Mouse (Mus musculus): ENCODE results near the gene Dct. TPM values are rescaled to one million over a fixed set of nuclear protein-coding genes. Genes with fewer than 3 reads are reported as not detected.

Dct gene
- polyA plus RNA-seq, 1 experiment from 2014 or later: 1.1 TPM

DNA sequence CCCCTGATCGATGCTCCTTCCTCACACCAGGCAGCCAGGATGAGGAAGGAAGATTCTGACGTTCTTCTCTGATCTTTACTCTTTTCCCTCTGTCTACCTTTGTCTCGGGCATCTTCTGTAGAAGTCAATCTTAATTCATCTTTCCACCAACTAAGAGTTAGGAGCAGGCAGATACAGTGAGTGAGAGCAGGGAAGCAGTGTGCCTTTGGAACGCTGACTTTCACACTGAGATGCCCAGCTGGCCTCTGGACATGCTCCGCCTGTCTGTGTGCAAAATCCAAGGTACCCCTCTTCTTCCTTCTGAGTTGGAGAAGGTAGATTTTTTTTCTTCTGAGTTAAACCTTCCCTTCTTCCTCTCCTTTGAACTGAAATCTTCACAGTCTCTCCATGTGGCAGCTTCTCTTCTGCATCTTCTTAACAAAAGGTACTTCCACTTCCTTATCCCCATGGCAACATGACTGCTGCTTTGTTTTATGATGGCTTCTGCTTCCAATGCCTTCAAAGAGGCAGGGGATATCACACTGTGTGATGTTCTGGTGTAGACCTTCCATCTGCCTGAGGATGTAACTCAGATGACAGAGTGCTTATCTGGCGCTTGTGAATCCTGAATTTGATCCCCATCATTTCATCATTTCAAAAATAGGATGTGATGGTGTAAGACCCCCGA lies 9.9 kb upstream of the Dct start:
- Histone ChIP-seq H3K4me1 (replicated peaks) (0 out of 2 replicates have a peak, but pooled peaks cover 4% of the 10 kb centered on the region), H3K9ac (no peak overlapping the region), H3K4me2 (no peak overlapping the region), H3K27me3 (peaks cover 11% of the 10 kb centered on the region; the same call in 1 of the 2 replicates), H3K27ac (no peak overlapping the region), H3K4me3 (no peak overlapping the region), H3K36me3 (no peaks in the 10 kb centered on the region), H3K9me3 (no peaks in the 10 kb centered on the region)
- WGBS: 83% methylated on average over 7 of the region's 7 CpGs
- ATAC-seq (ENCODE audit: low FRiP score): no peak

DNA sequence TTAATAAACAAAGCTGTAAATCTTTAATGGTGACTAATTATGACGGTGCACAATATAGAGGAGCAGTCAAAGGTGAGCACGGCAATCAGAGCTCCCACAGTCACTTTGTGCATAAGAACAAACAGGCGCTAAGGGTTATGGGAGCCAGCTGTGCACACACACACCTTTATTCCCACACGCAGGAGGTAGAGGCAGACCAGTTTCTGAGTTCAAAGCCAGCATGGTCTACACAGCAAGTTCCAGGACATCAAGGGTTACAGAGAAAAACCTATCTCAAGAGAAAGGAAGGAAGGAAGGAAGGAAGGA lies 6.5 kb upstream of the Dct start:
- no peak for ATAC-seq (ENCODE audit: low FRiP score)
- Histone ChIP-seq H3K27me3 (peaks cover 42% of the 10 kb centered on the region), H3K36me3 (no peaks in the 10 kb centered on the region), H3K9me3 (no peaks in the 10 kb centered on the region), H3K9ac (no peak overlapping the region), H3K4me2 (no peak overlapping the region), H3K27ac (no peak overlapping the region), H3K4me1 (replicated peaks) (0 out of 2 replicates have a peak, but pooled peaks cover 4% of the 10 kb centered on the region), H3K4me3 (no peak overlapping the region)
- 87% methylated on average over 4 of the region's 4 CpGs for WGBS

DNA sequence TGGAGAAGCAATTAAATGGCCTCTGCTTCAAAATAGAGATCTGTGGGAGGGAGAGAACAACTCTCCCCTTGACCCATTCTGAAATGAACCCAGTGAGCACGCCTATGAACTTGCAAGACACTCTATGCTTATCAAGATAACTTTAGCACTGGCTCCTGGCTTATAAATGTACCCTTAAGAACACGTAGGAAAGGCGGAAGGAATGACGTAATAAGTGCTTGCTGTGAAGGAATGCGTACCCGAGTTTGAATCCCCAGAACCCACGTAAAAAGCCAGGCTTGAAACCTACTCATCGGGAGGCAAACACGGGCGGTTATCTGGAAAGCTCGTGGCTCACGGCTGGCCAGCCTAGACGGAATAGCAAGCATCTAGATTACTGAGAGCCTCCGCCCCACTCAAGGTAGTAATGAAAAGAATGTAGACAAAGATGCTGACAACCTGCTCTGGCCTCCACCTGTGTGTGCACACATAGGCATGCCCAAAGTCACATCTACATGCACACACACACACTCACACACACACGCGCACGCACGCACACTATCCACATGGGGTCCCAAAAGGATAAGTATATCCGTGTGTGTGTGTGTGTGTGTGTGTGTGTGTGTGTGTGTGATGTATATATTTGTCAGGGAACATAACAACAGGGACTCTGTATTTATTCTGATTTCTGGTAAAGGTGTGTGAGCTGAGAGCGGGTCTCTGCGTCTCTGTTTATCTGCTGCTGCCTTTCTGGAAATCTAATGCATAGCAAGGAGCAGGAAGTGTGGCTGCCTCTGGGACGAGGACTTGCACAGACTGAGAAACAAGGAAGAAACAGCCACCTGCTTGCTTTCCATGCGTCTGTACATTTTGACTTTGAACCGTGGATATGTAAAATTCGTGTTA lies 5.9 kb upstream of the Dct start:
- H3K27me3 ChIP-seq: peaks cover 48% of the 10 kb centered on the region
- H3K36me3 ChIP-seq: no peaks in the 10 kb centered on the region
- no peak for ATAC-seq (ENCODE audit: low FRiP score)
- 0 out of 2 replicates have a peak, but pooled peaks cover 5% of the 10 kb centered on the region for H3K4me1 ChIP-seq (replicated peaks)
- no peak overlapping the region for H3K4me3 ChIP-seq
- WGBS: 89% methylated on average over 25 of the region's 25 CpGs
- H3K4me2 ChIP-seq: no peak overlapping the region
- no peak overlapping the region for H3K27ac ChIP-seq
- no peak overlapping the region for H3K9ac ChIP-seq
- no peaks in the 10 kb centered on the region for H3K9me3 ChIP-seq

DNA sequence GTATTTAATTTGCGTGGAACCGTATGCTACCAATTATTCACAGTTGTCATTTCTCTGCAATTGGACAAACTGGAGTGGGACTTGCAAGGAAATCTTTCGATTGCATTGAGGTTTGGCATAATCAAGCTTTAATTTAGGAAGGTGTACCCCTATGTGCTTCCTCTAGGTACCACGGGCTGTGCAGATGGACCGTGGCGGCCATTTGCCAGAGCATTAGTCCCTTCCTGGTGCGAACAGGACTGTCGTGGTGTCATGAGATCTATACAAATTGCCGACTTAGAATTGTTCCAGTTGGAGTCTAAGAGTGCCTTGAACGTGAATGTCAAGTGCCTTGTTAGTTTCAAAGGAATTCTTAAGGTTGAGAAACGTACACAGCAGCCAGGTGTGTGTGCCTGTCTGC lies 726 bp upstream of the Dct start:
- H3K4me1 ChIP-seq (replicated peaks): peaks cover 21% of the 10 kb centered on the region
- H3K4me2 ChIP-seq: no peak overlapping the region
- no peaks in the 10 kb centered on the region for H3K36me3 ChIP-seq
- H3K27me3 ChIP-seq: peaks cover 63% of the 10 kb centered on the region
- H3K9me3 ChIP-seq: no peaks in the 10 kb centered on the region
- no peak overlapping the region for H3K27ac ChIP-seq
- H3K4me3 ChIP-seq: no peak overlapping the region
- WGBS: 59% methylated on average over 11 of the region's 11 CpGs
- no peak for ATAC-seq (ENCODE audit: low FRiP score)
- H3K9ac ChIP-seq: no peak overlapping the region

DNA sequence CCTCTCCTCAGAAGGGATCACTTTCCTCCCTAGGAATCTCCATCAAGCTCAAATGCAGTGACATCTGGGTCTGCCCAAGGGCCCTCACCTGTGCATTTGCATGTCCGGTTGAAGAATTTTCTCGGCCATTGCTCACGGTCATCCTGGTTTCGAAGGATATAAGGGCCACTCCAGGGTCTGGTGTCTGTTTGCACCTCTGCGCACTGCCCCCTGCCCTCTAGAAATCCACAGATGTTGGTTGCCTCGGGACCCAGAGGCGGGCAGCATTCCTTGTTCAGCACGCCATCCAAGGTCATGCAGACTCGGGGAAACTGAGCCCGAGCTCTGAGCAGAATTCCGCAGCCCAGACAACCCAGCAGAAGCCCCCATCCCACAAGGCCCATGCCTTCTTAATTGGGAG lies 648 bp downstream of the Dct start:
- no peak overlapping the region; the same call in 1 of the 2 replicates for H3K4me2 ChIP-seq
- H3K27me3 ChIP-seq: peaks cover 58% of the 10 kb centered on the region
- H3K9ac ChIP-seq: no peak overlapping the region
- no peak overlapping the region for H3K4me3 ChIP-seq
- WGBS: 77% methylated on average over 11 of the region's 11 CpGs
- H3K9me3 ChIP-seq: no peaks in the 10 kb centered on the region
- H3K4me1 ChIP-seq (replicated peaks): peaks cover 21% of the 10 kb centered on the region
- 0 out of 2 replicates have a peak, but pooled peaks have one; percentile 11 for ATAC-seq (ENCODE audit: low FRiP score)
- H3K36me3 ChIP-seq: no peaks in the 10 kb centered on the region
- H3K27ac ChIP-seq: no peak overlapping the region

DNA sequence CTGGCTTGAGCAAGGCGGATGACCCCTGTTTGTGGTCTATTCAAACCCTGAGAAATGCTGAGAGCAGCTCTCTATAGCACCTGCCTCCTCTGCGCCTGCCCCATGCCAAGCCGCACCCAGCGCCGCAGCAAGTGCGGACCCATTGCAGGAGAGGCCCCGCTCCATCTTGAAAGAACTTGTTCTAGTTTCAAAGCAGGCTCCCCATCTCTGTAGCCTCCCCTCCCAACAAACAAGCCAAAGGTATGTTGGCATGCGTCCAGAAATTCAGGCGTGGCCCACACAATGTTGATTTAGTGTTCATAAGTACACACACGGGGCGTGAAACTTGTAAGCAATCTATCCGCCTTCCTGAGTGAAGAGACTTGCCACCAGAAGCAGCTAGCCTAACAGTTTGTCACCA lies 1.1 kb downstream of the Dct start:
- 86% methylated on average over 12 of the region's 12 CpGs for WGBS
- no peaks in the 10 kb centered on the region for H3K9me3 ChIP-seq
- H3K4me2 ChIP-seq: no peak overlapping the region
- H3K27me3 ChIP-seq: peaks cover 54% of the 10 kb centered on the region
- ATAC-seq (ENCODE audit: low FRiP score): 0 out of 2 replicates have a peak, but pooled peaks have one; percentile 15
- peaks cover 21% of the 10 kb centered on the region for H3K4me1 ChIP-seq (replicated peaks)
- H3K27ac ChIP-seq: no peak overlapping the region
- H3K36me3 ChIP-seq: no peaks in the 10 kb centered on the region
- no peak overlapping the region for H3K4me3 ChIP-seq
- no peak overlapping the region for H3K9ac ChIP-seq

DNA sequence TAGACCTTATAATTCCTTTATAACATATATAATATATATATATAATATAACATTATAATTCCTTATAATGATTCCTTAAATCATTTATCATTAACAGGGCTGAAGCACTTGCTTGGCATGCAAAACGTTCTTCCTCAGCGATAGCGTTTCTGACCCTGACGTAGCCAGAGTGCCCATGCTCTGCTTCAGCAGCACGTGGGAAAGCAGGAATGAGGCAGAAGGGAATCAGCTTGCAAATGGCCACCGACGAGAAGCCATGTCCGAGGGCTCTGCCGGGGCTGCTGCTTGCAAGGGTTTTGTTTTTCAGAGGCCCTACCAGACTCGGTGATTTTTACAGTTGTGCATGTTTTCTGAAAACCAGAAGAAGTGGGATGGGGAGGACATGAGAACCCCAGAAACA lies 1.6 kb downstream of the Dct start:
- H3K4me1 ChIP-seq (replicated peaks): peaks cover 21% of the 10 kb centered on the region
- H3K36me3 ChIP-seq: no peaks in the 10 kb centered on the region
- H3K27me3 ChIP-seq: peaks cover 54% of the 10 kb centered on the region
- H3K9me3 ChIP-seq: no peaks in the 10 kb centered on the region
- H3K4me2 ChIP-seq: no peak overlapping the region
- 59% methylated on average over 10 of the region's 10 CpGs for WGBS
- no peak overlapping the region for H3K9ac ChIP-seq
- no peak overlapping the region for H3K27ac ChIP-seq
- no peak overlapping the region for H3K4me3 ChIP-seq
- ATAC-seq (ENCODE audit: low FRiP score): no peak

DNA sequence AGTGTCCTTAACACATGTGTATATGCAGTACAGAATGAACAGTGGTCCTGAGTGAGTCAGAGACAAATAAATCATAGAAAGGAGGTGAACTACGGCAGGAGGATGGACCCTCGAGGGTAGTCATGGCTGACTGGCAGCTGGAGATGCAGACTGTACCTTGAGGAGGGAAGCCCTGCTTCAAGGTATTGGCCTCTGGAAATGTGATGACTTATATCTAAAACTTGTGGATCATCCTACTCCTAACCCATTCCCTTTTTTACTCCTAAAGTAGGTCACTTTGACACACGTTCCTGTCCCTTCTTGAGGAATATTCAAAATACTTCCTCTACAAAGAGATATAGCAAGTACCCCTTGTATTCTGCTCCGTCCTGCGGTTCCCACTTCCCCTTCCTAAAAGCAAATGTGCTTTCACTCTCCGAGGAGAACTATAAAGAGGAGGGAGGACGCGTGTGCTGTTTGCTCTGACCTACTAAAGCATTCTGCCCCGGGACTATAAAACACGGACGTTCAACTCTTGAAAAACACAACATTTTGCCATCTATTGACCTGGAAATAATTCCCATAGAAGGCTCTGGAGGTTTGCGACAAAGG lies 2.3 kb downstream of the Dct start:
- Histone ChIP-seq H3K27ac (no peak overlapping the region), H3K4me3 (no peak overlapping the region), H3K4me2 (no peak overlapping the region), H3K27me3 (peaks cover 52% of the 10 kb centered on the region), H3K36me3 (no peaks in the 10 kb centered on the region), H3K9ac (no peak overlapping the region), H3K9me3 (no peaks in the 10 kb centered on the region), H3K4me1 (replicated peaks) (peaks cover 21% of the 10 kb centered on the region)
- ATAC-seq (ENCODE audit: low FRiP score): no peak
- 49% methylated on average over 12 of the region's 12 CpGs for WGBS

DNA sequence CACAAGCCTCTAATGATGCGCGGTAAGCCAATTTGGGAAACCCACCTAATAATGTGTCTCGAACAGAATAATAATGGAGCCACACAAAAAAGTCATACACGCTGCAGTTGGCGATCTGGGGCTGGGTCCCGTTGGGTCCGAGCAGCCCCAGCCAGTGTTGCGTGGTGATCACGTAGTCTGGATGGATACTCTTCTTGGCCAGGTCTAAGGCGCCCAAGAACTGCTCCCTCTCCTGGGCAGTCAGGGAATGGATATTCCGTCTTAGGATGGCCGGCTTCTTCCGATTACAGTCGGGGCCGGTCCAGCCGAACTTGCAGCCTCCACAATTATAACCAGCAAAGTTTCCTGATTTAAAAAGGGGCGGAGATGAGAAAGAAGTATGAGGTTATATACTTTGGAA lies 9.1 kb downstream of the Dct start:
- H3K9me3 ChIP-seq: no peaks in the 10 kb centered on the region
- H3K9ac ChIP-seq: no peak overlapping the region
- WGBS: 86% methylated on average over 17 of the region's 17 CpGs
- peaks cover 25% of the 10 kb centered on the region for H3K27me3 ChIP-seq
- ATAC-seq (ENCODE audit: low FRiP score): no peak
- no peak overlapping the region for H3K4me2 ChIP-seq
- H3K27ac ChIP-seq: no peak overlapping the region
- H3K4me1 ChIP-seq (replicated peaks): no peaks in the 10 kb centered on the region
- H3K36me3 ChIP-seq: no peaks in the 10 kb centered on the region
- H3K4me3 ChIP-seq: no peak overlapping the region

DNA sequence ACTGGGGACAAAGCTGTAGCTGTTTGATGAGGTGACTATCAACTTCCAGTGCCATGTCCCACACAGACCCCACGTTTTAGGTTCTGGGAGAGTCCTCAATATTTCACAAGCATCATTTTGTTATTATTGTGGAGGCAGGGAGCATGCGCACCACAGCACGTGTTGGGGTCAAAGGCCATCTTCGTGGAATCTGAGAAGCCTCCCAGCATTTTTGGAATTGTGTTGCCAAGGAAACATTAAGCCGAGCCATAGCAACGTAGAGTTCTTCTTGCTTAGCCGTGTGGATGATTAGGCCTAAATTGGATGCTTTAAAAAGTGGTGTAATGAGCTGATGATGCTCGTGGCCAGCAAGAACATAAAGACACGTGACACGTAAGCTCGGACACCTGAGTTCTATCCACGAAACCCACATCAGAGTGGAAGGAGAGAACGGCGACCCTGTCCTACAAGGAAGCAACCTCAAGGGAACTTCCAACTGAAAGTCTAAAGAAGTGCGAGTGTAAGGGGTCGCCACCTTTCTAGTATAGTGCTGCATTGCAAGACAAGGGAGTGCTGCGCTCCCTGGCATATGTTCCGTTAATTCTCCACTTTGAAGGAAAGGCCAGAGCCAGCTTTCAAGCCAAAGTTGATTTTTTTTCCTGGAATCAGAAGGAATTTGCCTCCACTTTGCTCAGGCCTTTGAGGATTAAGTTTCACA lies 9.8 kb downstream of the Dct start:
- 56% methylated on average over 18 of the region's 18 CpGs for WGBS
- Histone ChIP-seq H3K4me3 (no peak overlapping the region), H3K9ac (no peak overlapping the region), H3K4me2 (no peak overlapping the region), H3K4me1 (replicated peaks) (no peaks in the 10 kb centered on the region), H3K9me3 (no peaks in the 10 kb centered on the region), H3K27ac (no peak overlapping the region), H3K27me3 (peaks cover 23% of the 10 kb centered on the region), H3K36me3 (no peaks in the 10 kb centered on the region)
- ATAC-seq (ENCODE audit: low FRiP score): no peak

DNA sequence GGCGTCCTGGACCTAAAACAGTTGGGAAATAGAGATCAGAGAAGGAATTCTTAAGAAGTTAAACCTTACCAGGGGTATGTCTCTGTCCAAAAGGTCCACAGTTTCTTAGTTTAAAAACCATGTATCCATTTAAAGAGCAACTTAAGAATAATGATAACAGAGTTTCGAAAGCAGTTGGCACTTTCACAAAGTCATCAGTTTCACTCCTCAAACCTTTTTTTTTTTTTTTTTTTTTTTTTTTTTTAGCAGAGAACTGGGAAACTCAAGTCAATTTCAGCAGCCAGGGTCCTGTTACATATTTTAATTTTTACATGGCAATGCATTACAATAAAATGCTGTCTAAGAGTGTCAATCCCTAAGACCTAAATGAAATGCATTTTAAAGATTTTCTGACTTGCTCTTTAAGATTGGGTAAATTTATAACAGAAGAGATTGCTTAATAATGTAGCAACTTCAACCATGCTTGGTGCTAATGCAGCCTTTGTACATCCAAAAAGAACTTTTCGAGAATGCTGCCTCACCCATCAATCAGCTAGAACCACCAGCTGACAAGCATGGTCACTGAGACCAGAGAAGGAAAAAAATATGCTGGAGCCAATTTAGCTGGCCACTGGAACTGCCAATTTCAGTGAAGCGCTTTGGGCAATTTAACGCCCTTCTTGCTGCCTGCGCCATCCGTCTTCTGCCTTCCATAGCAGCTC lies 11.3 kb downstream of the Dct start:
- H3K36me3 ChIP-seq: no peaks in the 10 kb centered on the region
- H3K4me1 ChIP-seq (replicated peaks): no peaks in the 10 kb centered on the region
- 74% methylated on average over 7 of the region's 7 CpGs for WGBS
- H3K4me2 ChIP-seq: no peak overlapping the region
- H3K4me3 ChIP-seq: no peak overlapping the region
- H3K27ac ChIP-seq: no peak overlapping the region
- ATAC-seq (ENCODE audit: low FRiP score): no peak
- no peaks in the 10 kb centered on the region for H3K9me3 ChIP-seq
- H3K27me3 ChIP-seq: peaks cover 17% of the 10 kb centered on the region
- H3K9ac ChIP-seq: no peak overlapping the region

DNA sequence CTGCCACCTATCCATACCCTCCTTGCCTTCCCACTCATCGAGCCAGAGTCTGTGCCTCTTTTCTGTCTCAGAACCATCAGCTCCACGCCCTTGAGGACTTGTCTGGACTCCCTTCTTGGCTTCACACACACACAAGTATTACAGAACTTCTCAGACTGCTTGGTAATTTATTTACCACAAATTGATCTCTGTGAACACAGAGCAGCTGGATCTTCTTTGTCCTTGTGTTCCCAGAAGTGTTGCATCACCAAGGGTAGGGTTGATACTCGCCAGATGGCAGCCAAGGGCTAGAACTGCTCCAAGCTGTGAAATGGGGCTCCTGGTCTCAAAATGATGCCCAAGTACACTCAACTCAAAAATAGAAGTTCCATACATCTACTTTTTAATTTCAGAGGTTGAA lies 13.0 kb downstream of the Dct start:
- 88% methylated on average over 3 of the region's 3 CpGs for WGBS
- H3K4me2 ChIP-seq: no peak overlapping the region
- no peak for ATAC-seq (ENCODE audit: low FRiP score)
- peaks cover 6% of the 10 kb centered on the region; the same call in 1 of the 2 replicates for H3K27me3 ChIP-seq
- no peak overlapping the region for H3K4me3 ChIP-seq
- H3K9me3 ChIP-seq: no peaks in the 10 kb centered on the region
- no peaks in the 10 kb centered on the region for H3K4me1 ChIP-seq (replicated peaks)
- H3K9ac ChIP-seq: no peak overlapping the region
- H3K36me3 ChIP-seq: no peaks in the 10 kb centered on the region
- no peak overlapping the region for H3K27ac ChIP-seq
